Mouse (Mus musculus): ENCODE results near the gene Cacfd1.

- TF ChIP-seq GATA1 (IDR thresholded peaks at IDR 0.05; ENCODE audit: borderline replicate concordance, low read length) (no peak), FLI1 (IDR thresholded peaks at IDR 0.05; ENCODE audit: low read length) (no peak)
These were observed 45.6 kb upstream of the Cacfd1 start, which contains the start of gene Rexo4 for GRCm38 (mm10) chr2:26963923-26964723.

All from megakaryocyte, embryonic 14.5 days (primary cell).